Mouse (Mus musculus): ENCODE measurements around the gene Dnah8. TPM values are rescaled to one million over a fixed set of nuclear protein-coding genes. Genes with fewer than 3 reads are reported as not detected.
"Not testable (repeated sequence)": the region's sequence is repeated elsewhere in the genome, so short reads cannot be mapped to it uniquely, and the experiment has no call there.

Gene Dnah8
- 1.5 and 2.3 TPM in 2 replicates for polyA plus RNA-seq (2012; rRNA removed)

GRCm38 (mm10) chr17:30624132-30624531, at the start of gene Dnah8:
TSS of gene Dnah8 (plus strand) at chr17:30624354.
- not testable (repeated sequence) for DNase-seq (ENCODE audit: low read depth)

GRCm38 (mm10) chr17:30574783-30575075, 49.4 kb upstream of the Dnah8 start:
- TF ChIP-seq CTCF (IDR thresholded peaks at IDR 0.05; ENCODE audit: borderline replicate concordance, extremely low read depth, insufficient read depth, insufficient read length) = no peak
- no peak for DNase-seq (ENCODE audit: low read depth)

- no peak for DNase-seq (ENCODE audit: low read depth)
- TF ChIP-seq CTCF (IDR thresholded peaks at IDR 0.05; ENCODE audit: borderline replicate concordance, extremely low read depth, insufficient read depth, insufficient read length) = no peak
- TF ChIP-seq POLR2A (IDR thresholded peaks at IDR 0.05; ENCODE audit: borderline replicate concordance, extremely low read depth, insufficient read depth, insufficient read length, poor library complexity, severe bottlenecking) = no peak
Measured at GRCm38 (mm10) chr17:30575121-30575904, 48.8 kb upstream of the Dnah8 start.

- DNase-seq (ENCODE audit: low read depth) = peak; percentile 94
- TF ChIP-seq CTCF (IDR thresholded peaks at IDR 0.05; ENCODE audit: borderline replicate concordance, extremely low read depth, insufficient read depth, insufficient read length) = no peak
- peak; percentile 76 for TF ChIP-seq POLR2A (IDR thresholded peaks at IDR 0.05; ENCODE audit: borderline replicate concordance, extremely low read depth, insufficient read depth, insufficient read length, poor library complexity, severe bottlenecking)
Measured at GRCm38 (mm10) chr17:30575941-30576773, 48.0 kb upstream of the Dnah8 start, which contains the start of gene Btbd9. TSS of gene Btbd9 (minus strand) at chr17:30576488.

- no peak for DNase-seq (ENCODE audit: low read depth)
- TF ChIP-seq CTCF (IDR thresholded peaks at IDR 0.05; ENCODE audit: borderline replicate concordance, extremely low read depth, insufficient read depth, insufficient read length) (no peak), POLR2A (IDR thresholded peaks at IDR 0.05; ENCODE audit: borderline replicate concordance, extremely low read depth, insufficient read depth, insufficient read length, poor library complexity, severe bottlenecking) (no peak)
Measured at GRCm38 (mm10) chr17:30576946-30577345, 47.2 kb upstream of the Dnah8 start.

GRCm38 (mm10) chr17:30580781-30581180, 43.4 kb upstream of the Dnah8 start:
- no peak for TF ChIP-seq CTCF (IDR thresholded peaks at IDR 0.05; ENCODE audit: borderline replicate concordance, extremely low read depth, insufficient read depth, insufficient read length)
- no peak for TF ChIP-seq POLR2A (IDR thresholded peaks at IDR 0.05; ENCODE audit: borderline replicate concordance, extremely low read depth, insufficient read depth, insufficient read length, poor library complexity, severe bottlenecking)
- DNase-seq (ENCODE audit: low read depth) = no peak

DNA sequence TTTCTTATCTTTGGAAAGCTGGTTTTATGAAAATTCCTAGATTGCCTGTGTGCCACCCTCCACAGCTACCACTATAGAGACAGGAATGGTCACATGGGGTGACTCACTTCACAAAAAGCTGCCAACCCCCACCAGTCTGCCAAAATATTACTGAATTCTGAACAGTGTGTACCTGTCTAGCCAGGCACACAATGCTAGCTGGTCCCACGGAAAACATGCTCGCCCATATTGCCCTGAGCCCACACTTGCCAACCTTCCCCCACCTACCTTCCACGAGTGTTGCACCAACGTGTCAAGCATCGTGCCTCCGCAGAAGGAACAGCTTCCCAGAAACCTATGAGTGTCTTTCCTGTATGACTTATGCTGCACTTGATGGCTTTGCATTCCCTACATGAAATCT, 43.0 kb upstream of the Dnah8 start:
- TF ChIP-seq POLR2A (IDR thresholded peaks at IDR 0.05; ENCODE audit: borderline replicate concordance, extremely low read depth, insufficient read depth, insufficient read length, poor library complexity, severe bottlenecking) (no peak), CTCF (IDR thresholded peaks at IDR 0.05; ENCODE audit: borderline replicate concordance, extremely low read depth, insufficient read depth, insufficient read length) (no peak)
- DNase-seq (ENCODE audit: low read depth) = no peak

GRCm38 (mm10) chr17:30582313-30582712, 41.8 kb upstream of the Dnah8 start:
- TF ChIP-seq CTCF (IDR thresholded peaks at IDR 0.05; ENCODE audit: borderline replicate concordance, extremely low read depth, insufficient read depth, insufficient read length) (no peak), POLR2A (IDR thresholded peaks at IDR 0.05; ENCODE audit: borderline replicate concordance, extremely low read depth, insufficient read depth, insufficient read length, poor library complexity, severe bottlenecking) (no peak)

GRCm38 (mm10) chr17:30583258-30584001, 40.7 kb upstream of the Dnah8 start:
- no peak for DNase-seq (ENCODE audit: low read depth)
- TF ChIP-seq CTCF (IDR thresholded peaks at IDR 0.05; ENCODE audit: borderline replicate concordance, extremely low read depth, insufficient read depth, insufficient read length) = no peak
- no peak for TF ChIP-seq POLR2A (IDR thresholded peaks at IDR 0.05; ENCODE audit: borderline replicate concordance, extremely low read depth, insufficient read depth, insufficient read length, poor library complexity, severe bottlenecking)

More at GRCm38 (mm10) chr17:30582313-30582712, 41.8 kb upstream of the Dnah8 start:
- no peak for DNase-seq (ENCODE audit: low read depth)

- TF ChIP-seq CTCF (IDR thresholded peaks at IDR 0.05; ENCODE audit: borderline replicate concordance, extremely low read depth, insufficient read depth, insufficient read length) = peak; percentile 69; the same call in 1 of the 2 replicates
- TF ChIP-seq POLR2A (IDR thresholded peaks at IDR 0.05; ENCODE audit: borderline replicate concordance, extremely low read depth, insufficient read depth, insufficient read length, poor library complexity, severe bottlenecking) = no peak
- peak; percentile 83 for DNase-seq (ENCODE audit: low read depth)
Measured at GRCm38 (mm10) chr17:30590417-30591198, 33.5 kb upstream of the Dnah8 start.

- TF ChIP-seq POLR2A (IDR thresholded peaks at IDR 0.05; ENCODE audit: borderline replicate concordance, extremely low read depth, insufficient read depth, insufficient read length, poor library complexity, severe bottlenecking) = no peak
- no peak for TF ChIP-seq CTCF (IDR thresholded peaks at IDR 0.05; ENCODE audit: borderline replicate concordance, extremely low read depth, insufficient read depth, insufficient read length)
- no peak for DNase-seq (ENCODE audit: low read depth)
Measured at GRCm38 (mm10) chr17:30594407-30594806, 29.7 kb upstream of the Dnah8 start.
